Mouse (Mus musculus): ENCODE results near the gene Pp2d1. TPM values are rescaled to one million over a fixed set of nuclear protein-coding genes. Genes with fewer than 3 reads are reported as not detected.

The Pp2d1 gene
- polyA plus RNA-seq, 1 experiment, result not detected

- WGBS, result 79% methylated on average over 8 of the region's 8 CpGs
- TF ChIP-seq CTCF (IDR thresholded peaks at IDR 0.05; ENCODE audit: insufficient read depth, low read length) (no peak), POLR2A (IDR thresholded peaks at IDR 0.05; ENCODE audit: borderline replicate concordance, extremely low read depth, low read depth, low read length) (no peak)
- no peak for DNase-seq
- no peak overlapping the region for H3K4me3 ChIP-seq (replicated peaks; ENCODE audit: extremely low read depth, low read depth, low read length)
- H3K4me1 ChIP-seq (ENCODE audit: control insufficient read depth, insufficient read depth, low read length), result no peaks in the 10 kb centered on the region
These were observed 12.4 kb upstream of the Pp2d1 start for GRCm38 (mm10) chr17:53551306-53552299.

- H3K4me3 ChIP-seq (replicated peaks; ENCODE audit: extremely low read depth, low read depth, low read length), result no peak overlapping the region
- WGBS, result 28% methylated on average over 9 of the region's 9 CpGs
- TF ChIP-seq CTCF (IDR thresholded peaks at IDR 0.05; ENCODE audit: insufficient read depth, low read length), result no peak
- TF ChIP-seq POLR2A (IDR thresholded peaks at IDR 0.05; ENCODE audit: borderline replicate concordance, extremely low read depth, low read depth, low read length), result no peak
- no peak for DNase-seq
- H3K4me1 ChIP-seq (ENCODE audit: control insufficient read depth, insufficient read depth, low read length), result peaks cover 5% of the 10 kb centered on the region; the same call in 1 of the 2 replicates
These were observed 4.5 kb upstream of the Pp2d1 start for GRCm38 (mm10) chr17:53543591-53544324.

GRCm38 (mm10) chr17:53542536-53542935, 3.3 kb upstream of the Pp2d1 start:
- TF ChIP-seq POLR2A (IDR thresholded peaks at IDR 0.05; ENCODE audit: borderline replicate concordance, extremely low read depth, low read depth, low read length), result no peak
- Histone ChIP-seq H3K4me3 (replicated peaks; ENCODE audit: extremely low read depth, low read depth, low read length) (no peak overlapping the region), H3K4me1 (ENCODE audit: control insufficient read depth, insufficient read depth, low read length) (peaks cover 5% of the 10 kb centered on the region; the same call in 1 of the 2 replicates)
- DNase-seq, result no peak
- 94% methylated on average over 4 of the region's 4 CpGs for WGBS

GRCm38 (mm10) chr17:53532425-53532824, 6.8 kb downstream of the Pp2d1 start:
- H3K4me1 ChIP-seq (ENCODE audit: control insufficient read depth, insufficient read depth, low read length), result peaks cover 3% of the 10 kb centered on the region; the same call in 1 of the 2 replicates
- TF ChIP-seq POLR2A (IDR thresholded peaks at IDR 0.05; ENCODE audit: borderline replicate concordance, extremely low read depth, low read depth, low read length), result no peak
- no peak overlapping the region for H3K4me3 ChIP-seq (replicated peaks; ENCODE audit: extremely low read depth, low read depth, low read length)
- 30% methylated on average over 2 of the region's 2 CpGs for WGBS
- DNase-seq, result no peak

DNA sequence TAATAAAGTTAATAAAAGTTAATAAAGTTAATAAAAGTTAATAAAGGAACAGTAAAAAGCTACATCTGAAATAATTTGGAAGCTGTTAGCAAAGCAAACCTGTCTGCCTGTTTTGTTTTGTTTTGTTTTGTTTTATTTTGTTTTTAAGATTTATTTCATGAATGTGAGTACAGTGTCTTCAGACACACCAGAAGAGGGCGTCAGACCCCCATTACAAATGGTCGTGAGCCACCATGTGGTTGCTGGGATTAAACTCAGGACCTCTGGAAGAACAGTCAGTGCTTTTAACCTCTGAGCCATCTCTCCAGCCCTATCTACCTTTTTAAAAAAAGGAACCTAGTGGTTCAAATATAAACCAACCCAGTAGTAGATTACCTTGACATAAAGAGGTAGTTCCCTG, 8.1 kb downstream of the Pp2d1 start:
- peaks cover 3% of the 10 kb centered on the region; the same call in 1 of the 2 replicates for H3K4me1 ChIP-seq (ENCODE audit: control insufficient read depth, insufficient read depth, low read length)
- DNase-seq, result no peak
- no peak overlapping the region for H3K4me3 ChIP-seq (replicated peaks; ENCODE audit: extremely low read depth, low read depth, low read length)
- 47% methylated on average over 2 of the region's 2 CpGs for WGBS
- 0 out of 2 replicates have a peak, but pooled peaks have one; percentile 11 for TF ChIP-seq CTCF (IDR thresholded peaks at IDR 0.05; ENCODE audit: insufficient read depth, low read length)
- TF ChIP-seq POLR2A (IDR thresholded peaks at IDR 0.05; ENCODE audit: borderline replicate concordance, extremely low read depth, low read depth, low read length), result no peak

GRCm38 (mm10) chr17:53528034-53528433, 11.2 kb downstream of the Pp2d1 start:
- WGBS, result 59% methylated on average over 2 of the region's 2 CpGs
- no peak for TF ChIP-seq CTCF (IDR thresholded peaks at IDR 0.05; ENCODE audit: insufficient read depth, low read length)
- no peak for TF ChIP-seq POLR2A (IDR thresholded peaks at IDR 0.05; ENCODE audit: borderline replicate concordance, extremely low read depth, low read depth, low read length)
- DNase-seq, result no peak
- H3K4me1 ChIP-seq (ENCODE audit: control insufficient read depth, insufficient read depth, low read length), result peaks cover 3% of the 10 kb centered on the region; the same call in 1 of the 2 replicates
- H3K4me3 ChIP-seq (replicated peaks; ENCODE audit: extremely low read depth, low read depth, low read length), result no peak overlapping the region

- no peak overlapping the region for H3K4me3 ChIP-seq (replicated peaks; ENCODE audit: extremely low read depth, low read depth, low read length)
- no peak for TF ChIP-seq POLR2A (IDR thresholded peaks at IDR 0.05; ENCODE audit: borderline replicate concordance, extremely low read depth, low read depth, low read length)
- TF ChIP-seq CTCF (IDR thresholded peaks at IDR 0.05; ENCODE audit: insufficient read depth, low read length), result no peak
- DNase-seq, result no peak
- H3K4me1 ChIP-seq (ENCODE audit: control insufficient read depth, insufficient read depth, low read length), result no peaks in the 10 kb centered on the region
These were observed 18.7 kb downstream of the Pp2d1 start for GRCm38 (mm10) chr17:53520509-53520908.

DNA sequence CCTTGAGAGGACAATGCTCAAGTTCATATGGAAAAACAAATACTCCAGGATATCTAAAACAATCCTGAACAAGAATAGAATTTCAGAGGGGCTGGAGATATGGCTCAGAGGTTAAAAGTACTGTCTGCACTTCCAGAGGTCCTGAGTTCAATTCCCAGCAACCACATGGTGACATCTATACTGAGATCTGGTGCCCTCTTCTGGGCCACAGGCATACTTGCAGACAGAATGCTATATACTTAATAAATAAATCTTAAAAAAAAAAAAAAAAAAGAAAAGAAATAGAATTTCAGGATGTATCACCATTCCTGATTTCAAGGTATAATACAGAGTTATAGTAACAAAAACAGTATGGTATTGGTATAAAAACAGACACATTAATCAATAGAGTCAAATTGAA, 19.9 kb downstream of the Pp2d1 start:
- TF ChIP-seq CTCF (IDR thresholded peaks at IDR 0.05; ENCODE audit: insufficient read depth, low read length), result no peak
- no peak for TF ChIP-seq POLR2A (IDR thresholded peaks at IDR 0.05; ENCODE audit: borderline replicate concordance, extremely low read depth, low read depth, low read length)
- DNase-seq, result no peak

GRCm38 (mm10) chr17:53512311-53512951, 26.8 kb downstream of the Pp2d1 start:
- no peak overlapping the region for H3K4me3 ChIP-seq (replicated peaks; ENCODE audit: extremely low read depth, low read depth, low read length)
- WGBS, result 75% methylated on average over 2 of the region's 2 CpGs
- TF ChIP-seq POLR2A (IDR thresholded peaks at IDR 0.05; ENCODE audit: borderline replicate concordance, extremely low read depth, low read depth, low read length) (no peak), CTCF (IDR thresholded peaks at IDR 0.05; ENCODE audit: insufficient read depth, low read length) (0 out of 2 replicates have a peak, but pooled peaks have one; percentile 10)
- DNase-seq, result no peak
- H3K4me1 ChIP-seq (ENCODE audit: control insufficient read depth, insufficient read depth, low read length), result no peaks in the 10 kb centered on the region

More for the DNA sequence above, 19.9 kb downstream of the Pp2d1 start:
- Histone ChIP-seq H3K4me1 (ENCODE audit: control insufficient read depth, insufficient read depth, low read length) (no peaks in the 10 kb centered on the region), H3K4me3 (replicated peaks; ENCODE audit: extremely low read depth, low read depth, low read length) (no peak overlapping the region)
